Mouse (Mus musculus) bone marrow macrophage, adult 2 months (primary cell): ENCODE data around the gene Anapc7.

Experiments used
- CTCF ChIP-seq: IDR thresholded peaks from 2 replicates; pipeline ENCODE4 v1.5.1; 2012; ENCODE audit warnings: low read depth, mild to moderate bottlenecking, low read length, moderate library complexity
- POLR2A ChIP-seq: IDR thresholded peaks from 2 replicates; pipeline ENCODE4 v1.6.1; 2012; ENCODE audit warnings: mild to moderate bottlenecking, low read depth, low read length, borderline replicate concordance

GRCm38 (mm10) chr5:122476078-122476477 is 54.6 kb downstream of the Anapc7 start:
- TF ChIP-seq CTCF, result no peak
- TF ChIP-seq POLR2A, result no peak
